Mouse (Mus musculus) heart, postnatal 10 days (tissue): ENCODE results near the gene Slco3a1. TPM values are rescaled to one million over a fixed set of nuclear protein-coding genes. Genes with fewer than 3 reads are reported as not detected.

Source experiments
- DNase-seq, 2 experiments: peaks; one replicate each; pipeline ENCODE4 v3.0.0; 2021
- intact Hi-C: fragments of 180-260 bp; cut with DNase I; formaldehyde crosslinking; loops from one replicate; pipeline ENCODE4 v1.15.1; 2025
- total RNA-seq, 2 experiments: library from RNA; stranded (reverse); gene quantifications; 2 replicates each; pipeline ENCODE4 v1.2.3; 2021

Gene Slco3a1
- total RNA-seq, 2 experiments from 2014 or later = 49.2 to 58.1 TPM

DNA sequence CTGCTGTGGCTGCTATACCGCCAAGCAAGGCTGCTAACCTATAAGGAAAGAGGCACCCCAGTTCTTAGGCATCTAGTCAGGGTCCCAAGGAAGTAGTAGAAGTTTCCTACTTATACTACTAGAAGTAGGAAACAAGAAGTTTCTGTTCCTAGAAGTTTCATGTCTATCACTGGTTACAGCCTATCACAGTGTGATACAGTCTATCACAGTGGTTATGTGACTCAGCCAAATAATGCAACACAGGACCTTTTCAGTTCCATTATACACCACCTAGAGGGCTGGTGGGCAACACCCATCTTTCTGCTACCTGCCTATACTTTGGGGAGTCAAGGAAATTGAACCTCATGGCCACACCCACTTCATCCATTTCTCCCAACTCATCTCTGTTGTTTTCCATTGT lies 104.8 kb downstream of the Slco3a1 start:
- DNase-seq = no peak
- intact Hi-C loops = no loop called here

DNA sequence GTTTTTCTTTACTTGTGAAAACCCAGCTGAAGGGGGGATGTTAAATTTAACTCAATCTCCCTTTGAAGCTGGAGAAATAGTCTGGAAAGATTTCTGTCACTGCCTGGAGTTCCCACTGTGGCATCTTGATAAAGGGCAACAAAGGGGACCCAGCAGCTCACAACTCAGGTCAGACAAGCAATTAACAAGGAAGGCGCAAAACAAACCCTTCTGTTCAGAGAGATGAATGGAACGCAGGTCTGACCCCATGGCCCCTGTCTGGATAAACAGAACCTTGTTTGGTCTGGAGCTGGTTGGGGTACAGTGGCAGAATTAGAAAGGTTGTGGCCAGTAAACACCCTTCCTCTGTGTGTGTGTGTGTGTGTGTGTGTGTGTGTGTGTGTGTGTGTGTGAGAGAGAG lies 106.8 kb downstream of the Slco3a1 start:
- intact Hi-C loops = no loop called here
- no peak for DNase-seq

DNA sequence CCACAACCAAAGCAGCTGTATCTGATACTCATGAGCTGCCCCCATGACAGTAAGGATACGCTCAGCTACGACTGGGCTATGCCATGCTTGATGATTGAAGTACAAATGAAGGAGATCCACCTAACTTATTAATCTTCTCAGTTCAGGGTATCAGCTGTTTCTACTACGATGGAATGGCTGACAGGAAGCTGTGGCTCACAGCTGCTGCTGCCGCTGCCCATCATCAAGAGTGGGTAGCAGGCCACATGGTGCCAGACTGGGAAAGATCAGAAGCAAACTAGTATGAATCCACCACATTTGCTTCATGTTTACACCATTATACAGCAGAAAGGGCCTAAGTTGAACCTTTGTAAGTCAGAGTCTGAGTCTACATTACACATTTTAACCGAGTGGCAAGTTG lies 109.4 kb downstream of the Slco3a1 start:
- no peak for DNase-seq
- intact Hi-C loops = no loop called here

DNA sequence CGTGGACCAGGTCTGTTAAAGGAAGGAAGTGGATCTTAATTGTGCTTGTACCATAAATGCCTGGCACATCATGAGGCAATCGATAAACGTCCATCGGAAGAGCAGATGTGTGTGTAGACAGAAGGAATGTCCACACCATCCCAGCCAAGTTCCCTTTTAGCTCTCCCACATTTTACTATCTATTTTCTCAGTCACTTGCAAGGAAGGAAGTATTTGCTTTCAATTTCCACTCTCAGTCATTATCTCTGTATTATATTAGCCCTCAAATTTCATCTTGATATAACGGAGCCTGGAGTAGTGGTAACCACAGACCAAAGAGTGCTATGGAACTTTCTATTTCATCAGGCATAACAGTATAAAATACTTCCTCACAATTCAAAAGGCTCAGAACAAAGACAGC lies 112.2 kb downstream of the Slco3a1 start:
- no peak for DNase-seq
- intact Hi-C loops = no loop called here

DNA sequence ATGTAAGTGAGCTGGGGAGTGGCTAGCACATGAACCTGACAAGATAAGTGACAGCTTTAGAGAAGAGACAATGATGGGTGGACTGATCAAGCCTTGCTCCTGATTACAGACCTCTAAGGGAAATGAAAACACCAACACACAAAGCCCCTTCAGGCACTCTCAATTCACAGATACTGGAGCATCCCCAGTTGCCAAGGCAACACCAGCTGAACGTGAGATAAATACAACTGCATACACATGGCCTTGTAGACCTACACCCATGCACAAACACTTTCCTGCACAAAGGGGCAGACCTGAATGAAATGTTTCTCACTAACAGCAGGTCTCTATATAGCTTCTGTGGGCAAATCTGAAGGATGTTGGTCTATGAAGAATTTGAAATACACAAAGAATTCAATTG lies 117.0 kb downstream of the Slco3a1 start:
- intact Hi-C loops = no loop called here
- DNase-seq = no peak

DNA sequence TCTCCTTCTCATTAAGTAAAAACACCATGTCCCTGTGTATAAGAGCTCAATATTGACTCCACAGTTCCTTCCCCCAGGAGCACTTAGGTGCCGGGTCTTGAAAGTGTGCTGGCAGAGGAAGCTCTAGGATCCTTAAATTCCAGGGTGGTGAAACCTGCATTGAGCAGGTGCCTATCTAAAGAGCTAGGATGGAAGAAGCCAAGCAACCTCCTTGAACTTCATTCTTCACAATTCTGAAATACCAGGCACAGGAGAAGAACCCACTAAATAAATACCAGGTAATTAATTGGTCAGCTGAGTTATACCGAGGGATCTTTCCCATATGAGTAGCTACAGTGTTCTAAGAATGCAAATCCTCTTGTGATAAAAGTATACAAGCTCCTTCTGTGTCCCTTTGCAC lies 117.9 kb downstream of the Slco3a1 start:
- intact Hi-C loops = no loop called here
- no peak for DNase-seq

DNA sequence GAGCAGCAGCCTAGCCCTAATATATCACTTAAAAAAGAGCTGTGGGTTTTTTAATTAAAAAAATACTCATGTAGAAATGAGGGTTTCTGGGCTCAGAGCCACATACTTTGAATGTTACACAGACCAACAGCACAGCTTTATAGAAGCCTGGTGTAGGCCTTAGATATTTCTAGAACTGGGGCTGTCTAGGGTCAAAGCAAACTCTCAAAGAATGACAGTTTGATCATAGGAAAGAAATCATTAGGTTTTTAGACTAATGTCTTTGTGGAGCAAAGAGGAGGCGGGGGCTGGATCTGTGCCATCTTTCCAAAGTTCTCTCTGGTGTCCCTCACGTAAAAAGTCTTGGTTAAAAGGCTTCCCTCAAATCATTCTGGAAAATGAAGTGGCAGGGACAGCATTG lies 121.6 kb downstream of the Slco3a1 start:
- no peak for DNase-seq
- intact Hi-C loops = no loop called here

DNA sequence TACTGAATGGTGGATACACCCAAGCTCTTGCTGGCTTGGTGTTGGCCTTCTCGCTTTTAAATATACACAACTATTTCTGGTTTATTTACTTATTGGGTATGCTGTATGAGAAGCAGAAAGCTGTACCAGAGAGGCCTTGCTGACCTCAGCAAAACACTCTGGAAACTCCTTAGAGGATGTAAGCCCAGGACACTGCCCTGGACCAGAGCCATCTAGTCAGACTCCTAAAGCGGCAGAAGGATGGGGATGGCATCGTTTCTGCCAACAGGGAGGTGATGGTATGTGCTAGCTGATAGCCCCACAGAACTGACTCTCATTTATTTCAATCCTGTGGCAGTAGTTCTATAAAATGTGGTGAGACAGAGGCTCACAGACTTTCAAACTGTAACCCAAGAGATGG lies 125.3 kb downstream of the Slco3a1 start:
- DNase-seq = no peak
- intact Hi-C loops = no loop called here

DNA sequence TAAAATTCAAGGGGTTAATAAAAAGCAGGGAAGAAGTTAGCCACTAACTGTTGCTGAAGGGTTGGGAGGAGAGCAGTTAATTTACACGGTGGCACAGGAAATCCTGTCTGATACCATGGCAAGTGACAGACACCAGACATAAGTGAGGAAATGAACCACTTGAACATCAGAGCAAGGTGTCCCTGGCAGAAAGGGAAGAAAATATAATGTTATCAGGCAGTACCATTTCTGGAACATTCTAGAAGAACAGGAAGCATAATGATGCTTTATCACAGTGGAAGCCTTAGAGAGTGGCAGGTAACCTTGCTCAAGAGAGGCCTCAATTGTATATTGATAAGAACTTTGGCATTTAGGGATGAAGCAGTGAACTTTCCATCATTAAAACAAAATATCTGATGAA lies 127.4 kb downstream of the Slco3a1 start:
- DNase-seq = no peak
- intact Hi-C loops = no loop called here

DNA sequence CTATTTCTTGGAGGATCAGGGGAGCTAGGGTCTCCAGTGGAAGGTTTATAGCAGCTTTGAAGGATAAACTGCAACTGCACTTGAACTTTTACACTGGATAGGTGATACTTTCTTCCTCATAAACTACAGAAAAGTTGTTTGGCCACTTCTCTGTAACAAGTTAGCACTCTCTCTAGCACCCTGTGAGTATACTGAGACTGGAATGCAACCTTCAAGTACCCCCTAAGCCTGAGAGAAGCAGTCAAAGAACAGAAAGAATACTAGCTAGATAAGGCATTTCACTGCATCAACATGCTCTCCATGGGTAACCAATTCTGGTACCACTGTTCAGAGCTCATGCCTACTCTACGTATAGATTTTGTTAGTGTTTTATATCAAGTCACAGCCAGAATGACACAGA lies 128.6 kb downstream of the Slco3a1 start:
- intact Hi-C loops = loop anchor here (2.0 kb wide), 1 partner anchor 33 kb away; no protein-coding TSS in a partner anchor
- DNase-seq = no peak

DNA sequence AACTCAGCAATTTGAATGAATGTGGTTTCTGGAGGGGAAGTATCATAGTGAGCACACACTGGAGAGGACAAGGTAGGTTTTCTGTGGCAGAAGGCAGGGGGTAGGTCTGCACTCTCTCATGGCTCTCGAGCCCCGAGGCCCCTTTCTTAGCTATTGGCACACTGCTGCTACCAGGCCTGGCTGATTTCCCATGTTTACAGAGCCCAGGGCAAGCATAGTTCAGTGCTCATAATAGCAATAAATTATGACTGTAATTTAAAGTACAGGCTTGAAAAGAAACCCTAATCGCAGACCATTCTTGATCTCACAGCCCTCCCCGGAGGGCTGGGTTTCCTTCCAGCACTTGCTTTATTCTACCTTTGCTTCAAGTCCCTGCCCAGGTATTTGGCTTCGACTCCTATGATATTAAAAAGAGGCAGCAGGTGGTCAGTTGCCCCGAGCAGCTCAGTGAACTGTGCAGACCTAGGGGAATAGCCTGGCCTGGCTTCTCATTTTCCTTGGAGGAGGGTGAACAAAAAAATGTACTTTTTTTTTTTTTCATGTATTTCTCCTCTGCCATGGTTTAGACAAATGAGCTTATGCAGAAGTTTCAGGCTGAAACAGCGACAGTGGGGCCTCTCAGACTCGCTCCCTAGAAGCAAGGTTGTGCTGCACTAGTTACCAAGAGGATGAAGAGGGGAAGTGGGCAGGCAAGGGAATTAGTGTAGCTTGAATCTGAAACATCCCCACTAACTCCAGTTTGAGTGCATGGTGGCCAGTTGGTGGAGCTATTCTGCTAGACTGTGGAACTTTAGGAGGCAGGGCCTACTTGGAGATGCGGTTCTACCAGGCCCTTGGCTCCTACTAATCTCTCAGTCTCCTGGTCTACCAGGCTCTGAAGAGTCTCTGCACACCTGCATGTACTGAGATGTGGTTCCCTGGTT lies 130.4 kb downstream of the Slco3a1 start:
- peak; percentile 50 to 53 for DNase-seq

DNA sequence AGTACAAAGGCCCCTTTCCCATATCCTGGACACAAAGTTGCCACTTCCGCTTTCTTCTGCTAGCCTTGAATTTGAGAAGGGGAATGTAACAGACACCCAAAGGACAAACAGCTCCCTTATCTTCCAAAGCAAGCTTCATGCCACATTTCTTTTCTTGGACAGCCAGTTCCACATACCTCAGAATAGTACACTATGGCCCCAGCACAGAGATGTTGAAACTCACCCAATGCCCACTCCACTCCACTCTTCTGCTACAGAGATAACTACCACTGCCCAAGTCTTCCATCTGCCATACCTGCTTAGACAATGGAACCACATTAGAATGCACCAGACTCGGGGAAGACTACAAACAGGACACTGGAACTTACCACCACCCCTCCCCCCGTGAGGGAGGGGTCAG lies 131.3 kb downstream of the Slco3a1 start:
- intact Hi-C loops = loop anchor here (5.0 kb wide), 2 partner anchors 89 to 689 kb away; no protein-coding TSS in a partner anchor
- DNase-seq = peak in 1 of 2 experiments; percentile 42

More for the DNA sequence above, 130.4 kb downstream of the Slco3a1 start:
- intact Hi-C loops = loop anchor here (1.0 to 5.0 kb wide), 4 partner anchors 35 to 688 kb away; partner anchors contain the start of gene Slco3a1

DNA sequence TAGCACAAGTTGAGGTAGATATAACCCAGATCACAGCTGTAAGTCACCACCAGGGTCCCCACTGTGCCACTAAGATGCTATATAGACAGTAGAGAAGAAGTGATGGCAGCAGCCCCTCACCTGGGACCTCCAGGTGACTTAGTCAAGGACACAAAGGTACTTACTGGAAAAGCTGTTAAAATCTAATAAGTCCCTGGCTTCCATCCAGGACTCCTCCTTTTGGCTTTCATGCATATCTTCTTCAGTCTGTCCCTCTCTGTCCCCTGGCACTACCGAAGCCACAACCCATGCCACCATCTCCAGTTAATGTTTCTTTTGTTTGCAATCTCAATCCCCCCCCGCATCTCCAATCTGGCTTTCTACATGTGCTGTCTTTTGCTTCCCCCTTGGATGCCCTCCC lies 131.8 kb downstream of the Slco3a1 start:
- intact Hi-C loops = loop anchor here (1.0 to 5.0 kb wide), 3 partner anchors 39 to 690 kb away; no protein-coding TSS in a partner anchor

DNA sequence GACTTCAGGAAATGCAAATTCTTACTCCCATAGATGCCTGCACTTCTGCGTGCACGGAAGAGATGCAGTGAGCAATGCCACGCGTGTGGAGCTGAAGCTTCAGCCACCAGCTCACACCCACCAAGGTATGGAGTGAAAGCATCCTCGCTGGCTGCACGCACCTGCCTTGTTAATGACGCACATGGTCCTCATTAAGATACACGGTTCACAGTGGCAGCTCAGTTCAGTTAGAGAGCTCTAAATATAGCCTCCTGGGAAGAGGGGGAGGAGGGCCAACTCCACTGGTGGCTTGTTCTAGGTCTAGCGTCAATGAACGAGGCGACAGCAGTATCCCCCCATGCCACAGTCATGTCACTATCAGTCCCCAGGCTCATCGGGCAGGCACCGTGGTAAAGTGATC lies 132.6 kb downstream of the Slco3a1 start:
- peak; percentile 54 to 70 for DNase-seq

More for the DNA sequence above, 131.8 kb downstream of the Slco3a1 start:
- no peak for DNase-seq

DNA sequence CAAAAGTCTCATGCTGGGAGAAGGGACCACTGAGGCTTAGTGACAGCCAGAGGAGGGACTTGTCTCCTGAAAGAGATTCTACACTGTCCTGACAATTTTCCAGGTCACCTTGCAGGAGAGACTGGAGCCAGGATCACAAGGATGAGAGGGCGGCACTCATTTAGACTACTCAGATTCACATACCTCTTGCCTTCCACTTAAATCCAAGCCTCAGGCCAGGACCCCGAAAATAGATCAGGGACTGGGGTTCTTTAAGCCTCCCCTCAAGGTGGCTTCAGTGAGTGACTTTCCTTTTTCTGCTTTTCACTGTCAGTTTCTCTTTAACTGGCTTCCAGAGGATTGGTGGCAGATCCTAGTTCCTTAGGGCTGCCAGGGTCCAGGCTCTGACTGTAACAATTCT lies 133.0 kb downstream of the Slco3a1 start:
- intact Hi-C loops = loop anchor here (5.0 kb wide), 2 partner anchors 91 to 691 kb away; no protein-coding TSS in a partner anchor
- no peak for DNase-seq

More for the DNA sequence above, 132.6 kb downstream of the Slco3a1 start:
- intact Hi-C loops = loop anchor here (1.0 to 5.0 kb wide), 3 partner anchors 39 to 690 kb away; no protein-coding TSS in a partner anchor

DNA sequence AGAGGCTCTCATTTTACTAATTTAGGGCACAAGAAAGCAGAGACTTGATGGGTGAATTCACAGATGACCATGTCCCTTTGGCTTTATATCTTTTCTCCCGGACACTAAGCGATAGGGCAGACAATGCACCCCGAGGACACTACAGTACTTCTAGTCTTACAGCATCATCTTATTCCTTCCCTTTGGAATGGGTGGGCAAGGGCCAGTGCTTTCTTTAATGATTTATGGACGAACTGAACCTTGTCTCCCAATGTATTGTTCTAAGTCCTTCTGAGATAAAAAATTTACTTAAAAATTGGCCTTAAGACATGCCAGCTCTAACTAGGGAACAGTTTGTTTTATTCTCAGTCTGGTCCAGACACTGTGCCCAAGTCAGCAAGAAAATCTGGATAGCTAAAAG lies 134.9 kb downstream of the Slco3a1 start:
- no peak for DNase-seq
- intact Hi-C loops = loop anchor here (5.0 kb wide), 2 partner anchors 93 to 693 kb away; no protein-coding TSS in a partner anchor

DNA sequence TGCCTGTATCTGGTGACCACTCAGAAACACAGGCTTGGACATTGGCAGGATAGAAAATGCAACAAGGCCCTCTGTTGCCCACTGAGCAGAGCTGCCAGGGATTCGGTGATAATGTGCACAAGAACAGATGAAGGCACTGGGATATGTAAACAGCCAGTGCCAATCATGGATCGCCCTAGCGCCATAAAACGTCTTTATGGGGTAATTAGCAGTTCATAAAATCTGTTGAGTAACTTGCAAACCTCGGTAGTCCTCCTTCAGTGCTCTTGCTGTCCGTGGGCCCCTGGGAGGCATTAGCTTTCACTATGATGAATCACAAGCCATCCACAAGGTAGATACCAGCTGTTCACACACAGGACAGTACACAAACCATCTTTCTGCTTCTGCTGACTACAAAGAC lies 137.6 kb downstream of the Slco3a1 start:
- intact Hi-C loops = no loop called here
- no peak for DNase-seq

DNA sequence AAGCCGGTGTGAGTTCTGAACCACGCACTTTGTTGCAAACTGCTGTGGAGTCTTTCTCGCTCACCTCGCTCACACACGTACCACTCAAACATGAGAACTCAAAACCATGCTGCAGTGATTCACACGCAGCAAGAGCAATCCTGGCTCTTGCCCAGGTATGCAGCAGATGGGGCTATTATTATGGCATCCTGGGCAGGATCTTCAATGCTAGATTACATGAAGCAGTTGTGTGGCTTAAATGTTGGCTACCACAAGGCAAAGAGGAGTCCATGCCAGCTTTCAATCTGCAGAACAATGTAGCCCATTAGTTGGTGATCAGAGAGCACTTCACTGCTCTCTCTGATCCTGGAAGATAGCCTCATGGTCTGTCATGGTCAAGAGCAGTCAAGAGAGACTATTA lies 139.3 kb downstream of the Slco3a1 start:
- no peak for DNase-seq
- intact Hi-C loops = no loop called here

DNA sequence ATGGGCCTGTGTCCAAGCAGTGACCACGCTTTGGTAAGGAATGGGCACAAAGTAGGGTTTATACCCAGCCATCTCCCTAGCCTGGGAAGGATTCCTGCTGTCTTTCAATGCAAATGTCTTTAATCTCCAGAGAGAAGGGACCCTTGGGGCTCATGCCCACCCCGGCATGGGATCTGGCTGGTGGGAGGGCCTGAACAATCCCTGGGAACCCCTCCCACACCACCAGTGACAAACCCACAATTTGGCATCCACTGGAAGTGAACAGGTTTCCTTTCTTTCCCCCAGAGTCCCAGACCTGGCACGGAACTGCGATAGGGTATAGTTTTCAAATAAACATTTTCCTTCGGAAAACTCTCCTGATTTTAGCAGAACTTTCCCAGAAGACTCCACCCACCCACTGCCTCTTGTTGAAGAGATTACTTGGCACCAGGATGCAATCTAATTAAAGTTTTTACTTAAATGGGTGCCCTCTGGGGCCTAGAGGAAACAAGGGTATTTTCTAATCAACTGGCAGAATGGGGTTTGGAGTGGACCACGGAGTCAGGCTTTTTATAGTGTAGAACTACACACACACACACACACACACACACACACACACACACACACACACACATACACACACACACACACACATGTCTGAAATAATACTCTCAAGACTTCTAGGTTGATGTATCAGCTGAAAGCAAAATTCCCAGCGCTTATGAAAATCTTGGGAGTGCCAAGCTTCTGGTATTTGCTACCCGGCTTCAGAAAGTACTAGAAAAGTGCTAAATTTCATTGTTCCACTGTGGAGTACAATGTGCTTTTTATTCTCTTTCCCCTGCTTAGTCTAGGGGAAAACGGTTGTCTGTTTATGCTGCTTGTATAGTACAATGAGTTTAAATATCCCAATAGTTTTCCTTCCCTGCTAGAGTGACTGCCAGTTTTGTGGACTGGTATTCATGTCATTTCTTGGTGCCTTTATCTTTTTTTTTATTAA lies 140.6 kb downstream of the Slco3a1 start:
- no peak for DNase-seq
- intact Hi-C loops = no loop called here

DNA sequence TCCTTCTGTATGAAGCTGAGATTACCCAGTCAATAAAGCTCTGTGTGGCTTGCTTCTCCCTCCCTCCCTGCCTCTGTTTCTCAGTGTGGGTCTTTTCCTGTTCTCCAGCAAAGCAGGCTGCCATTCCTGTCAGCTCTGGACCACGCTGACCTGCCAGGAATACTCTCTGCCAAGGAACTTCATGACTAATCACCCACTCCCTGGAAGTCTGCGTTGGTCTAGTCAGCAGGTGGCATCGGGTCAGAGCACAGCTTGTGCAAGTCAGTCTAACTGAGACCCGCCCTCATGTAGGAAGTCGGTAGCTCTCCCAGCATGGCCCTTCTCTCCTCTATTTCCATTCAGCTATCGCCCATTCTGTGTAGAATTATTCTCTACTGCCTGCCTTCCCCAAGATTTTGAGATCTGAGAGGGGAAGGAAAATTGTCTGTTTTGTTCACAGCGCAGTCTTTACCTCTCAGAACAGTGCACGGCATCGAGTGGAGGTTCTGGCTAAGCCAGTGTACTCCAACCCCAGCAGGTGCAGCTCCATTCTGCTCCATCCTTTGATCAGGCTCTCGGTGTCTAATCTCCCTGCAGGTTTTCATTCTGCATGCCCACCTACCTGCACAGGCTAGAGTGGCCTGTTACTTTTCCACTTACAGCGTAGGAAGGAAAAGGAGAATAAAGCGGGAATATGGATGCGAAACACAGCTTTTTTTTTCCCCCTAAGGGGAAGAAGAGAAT lies 145.8 kb downstream of the Slco3a1 start:
- DNase-seq = peak; percentile 68 to 77

More for the DNA sequence above, 145.8 kb downstream of the Slco3a1 start:
- intact Hi-C loops = no loop called here
